Mouse (Mus musculus) liver, embryonic 14.5 days (tissue): ENCODE measurements around the gene Zfp74.

Experiments used
- CTCF ChIP-seq: IDR thresholded peaks from 2 replicates; pipeline ENCODE4 v1.5.1; 2016; ENCODE audit warnings: antibody characterized with exemption, low read depth, control low read depth
- EP300 ChIP-seq: IDR thresholded peaks from 2 replicates; pipeline ENCODE4 v1.6.1; 2016; ENCODE audit warnings: antibody characterized with exemption, low read depth

DNA sequence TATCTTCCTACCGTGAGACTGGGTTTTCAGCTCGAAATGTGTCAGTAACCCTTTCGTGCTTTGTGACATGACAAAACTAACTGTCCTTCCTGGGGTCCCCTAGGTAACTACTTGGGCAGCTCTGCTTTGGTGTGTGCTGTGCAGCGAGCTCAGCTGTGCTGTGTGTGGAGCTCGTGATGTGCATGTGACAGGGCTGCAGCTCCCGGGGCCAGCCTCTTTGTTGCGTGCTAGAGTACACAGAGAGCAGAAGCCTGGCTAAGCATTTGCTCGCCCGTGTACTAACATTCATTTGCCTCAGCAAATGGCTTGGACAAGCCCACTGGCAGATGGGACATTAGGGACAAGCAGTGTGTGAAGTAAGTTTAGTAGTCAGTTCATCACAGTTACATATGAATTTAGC lies 39.5 kb upstream of the Zfp74 start:
- TF ChIP-seq CTCF (no peak), EP300 (no peak)
